Mouse (Mus musculus): ENCODE measurements around the gene Mcts2. TPM values are rescaled to one million over a fixed set of nuclear protein-coding genes. Genes with fewer than 3 reads are reported as not detected.

Mcts2 gene
- polyA plus RNA-seq, 1 experiment = 4.4 TPM

GRCm38 (mm10) chr2:152704811-152705370, 18.1 kb downstream of the Mcts2 start:
- H3K4me3 ChIP-seq (ENCODE audit: control insufficient read depth, insufficient read depth, low read length) = no peak overlapping the region
- no peak overlapping the region for H3K27ac ChIP-seq (ENCODE audit: control insufficient read depth, insufficient read depth, low read length)
- DNase-seq = no peak
- peaks cover 84% of the 10 kb centered on the region for H3K36me3 ChIP-seq (ENCODE audit: control insufficient read depth, insufficient read depth, low read length)
- TF ChIP-seq POLR2A (IDR thresholded peaks at IDR 0.05; ENCODE audit: control insufficient read depth, extremely low read depth, insufficient read depth, low read length, poor library complexity) (no peak), CTCF (IDR thresholded peaks at IDR 0.05; ENCODE audit: borderline replicate concordance, control insufficient read depth, extremely low read depth, insufficient read depth, low read length, poor library complexity) (no peak)
- H3K27me3 ChIP-seq (ENCODE audit: control insufficient read depth, insufficient read depth, low read length) = no peaks in the 10 kb centered on the region
- no peaks in the 10 kb centered on the region for H3K4me1 ChIP-seq (replicated peaks; ENCODE audit: control insufficient read depth, insufficient read depth, low read length)
- 96% methylated on average over 14 of the region's 14 CpGs for WGBS

- Histone ChIP-seq H3K36me3 (ENCODE audit: control insufficient read depth, insufficient read depth, low read length) (peaks cover 72% of the 10 kb centered on the region), H3K4me3 (ENCODE audit: control insufficient read depth, insufficient read depth, low read length) (no peak overlapping the region), H3K27me3 (ENCODE audit: control insufficient read depth, insufficient read depth, low read length) (no peaks in the 10 kb centered on the region), H3K27ac (ENCODE audit: control insufficient read depth, insufficient read depth, low read length) (no peak overlapping the region), H3K4me1 (replicated peaks; ENCODE audit: control insufficient read depth, insufficient read depth, low read length) (no peaks in the 10 kb centered on the region)
- DNase-seq = no peak
- TF ChIP-seq CTCF (IDR thresholded peaks at IDR 0.05; ENCODE audit: borderline replicate concordance, control insufficient read depth, extremely low read depth, insufficient read depth, low read length, poor library complexity) (no peak), POLR2A (IDR thresholded peaks at IDR 0.05; ENCODE audit: control insufficient read depth, extremely low read depth, insufficient read depth, low read length, poor library complexity) (no peak)
- WGBS = 96% methylated on average over 22 of the region's 22 CpGs
These were observed 19.2 kb downstream of the Mcts2 start for GRCm38 (mm10) chr2:152705993-152706571.

GRCm38 (mm10) chr2:152707186-152707585, 20.4 kb downstream of the Mcts2 start:
- no peak for DNase-seq
- H3K27me3 ChIP-seq (ENCODE audit: control insufficient read depth, insufficient read depth, low read length) = no peaks in the 10 kb centered on the region
- no peak overlapping the region for H3K27ac ChIP-seq (ENCODE audit: control insufficient read depth, insufficient read depth, low read length)
- peaks cover 61% of the 10 kb centered on the region for H3K36me3 ChIP-seq (ENCODE audit: control insufficient read depth, insufficient read depth, low read length)
- H3K4me3 ChIP-seq (ENCODE audit: control insufficient read depth, insufficient read depth, low read length) = no peak overlapping the region
- 90% methylated on average over 7 of the region's 7 CpGs for WGBS
- no peak for TF ChIP-seq CTCF (IDR thresholded peaks at IDR 0.05; ENCODE audit: borderline replicate concordance, control insufficient read depth, extremely low read depth, insufficient read depth, low read length, poor library complexity)
- no peak for TF ChIP-seq POLR2A (IDR thresholded peaks at IDR 0.05; ENCODE audit: control insufficient read depth, extremely low read depth, insufficient read depth, low read length, poor library complexity)
- H3K4me1 ChIP-seq (replicated peaks; ENCODE audit: control insufficient read depth, insufficient read depth, low read length) = no peaks in the 10 kb centered on the region

GRCm38 (mm10) chr2:152707627-152708026, 20.8 kb downstream of the Mcts2 start:
- Histone ChIP-seq H3K27ac (ENCODE audit: control insufficient read depth, insufficient read depth, low read length) (peak overlapping the region; percentile 16; the same call in 1 of the 2 replicates), H3K4me3 (ENCODE audit: control insufficient read depth, insufficient read depth, low read length) (no peak overlapping the region), H3K36me3 (ENCODE audit: control insufficient read depth, insufficient read depth, low read length) (peaks cover 56% of the 10 kb centered on the region), H3K27me3 (ENCODE audit: control insufficient read depth, insufficient read depth, low read length) (no peaks in the 10 kb centered on the region), H3K4me1 (replicated peaks; ENCODE audit: control insufficient read depth, insufficient read depth, low read length) (no peaks in the 10 kb centered on the region)
- TF ChIP-seq POLR2A (IDR thresholded peaks at IDR 0.05; ENCODE audit: control insufficient read depth, extremely low read depth, insufficient read depth, low read length, poor library complexity) (no peak), CTCF (IDR thresholded peaks at IDR 0.05; ENCODE audit: borderline replicate concordance, control insufficient read depth, extremely low read depth, insufficient read depth, low read length, poor library complexity) (no peak)
- 95% methylated on average over 31 of the region's 31 CpGs for WGBS
- DNase-seq = no peak

- TF ChIP-seq POLR2A (IDR thresholded peaks at IDR 0.05; ENCODE audit: control insufficient read depth, extremely low read depth, insufficient read depth, low read length, poor library complexity) (no peak), CTCF (IDR thresholded peaks at IDR 0.05; ENCODE audit: borderline replicate concordance, control insufficient read depth, extremely low read depth, insufficient read depth, low read length, poor library complexity) (no peak)
- 88% methylated on average over 5 of the region's 5 CpGs for WGBS
- no peaks in the 10 kb centered on the region for H3K4me1 ChIP-seq (replicated peaks; ENCODE audit: control insufficient read depth, insufficient read depth, low read length)
- no peaks in the 10 kb centered on the region for H3K27me3 ChIP-seq (ENCODE audit: control insufficient read depth, insufficient read depth, low read length)
- H3K4me3 ChIP-seq (ENCODE audit: control insufficient read depth, insufficient read depth, low read length) = no peak overlapping the region
- no peak for DNase-seq
- H3K27ac ChIP-seq (ENCODE audit: control insufficient read depth, insufficient read depth, low read length) = no peak overlapping the region
- peaks cover 43% of the 10 kb centered on the region for H3K36me3 ChIP-seq (ENCODE audit: control insufficient read depth, insufficient read depth, low read length)
These were observed 22.2 kb downstream of the Mcts2 start for GRCm38 (mm10) chr2:152709066-152709465.

GRCm38 (mm10) chr2:152716241-152716772, 29.5 kb downstream of the Mcts2 start:
- no peak for DNase-seq
- Histone ChIP-seq H3K4me3 (ENCODE audit: control insufficient read depth, insufficient read depth, low read length) (no peak overlapping the region), H3K36me3 (ENCODE audit: control insufficient read depth, insufficient read depth, low read length) (no peaks in the 10 kb centered on the region), H3K27me3 (ENCODE audit: control insufficient read depth, insufficient read depth, low read length) (no peaks in the 10 kb centered on the region), H3K27ac (ENCODE audit: control insufficient read depth, insufficient read depth, low read length) (no peak overlapping the region), H3K4me1 (replicated peaks; ENCODE audit: control insufficient read depth, insufficient read depth, low read length) (no peaks in the 10 kb centered on the region)
- WGBS = 91% methylated on average over 6 of the region's 6 CpGs
- TF ChIP-seq CTCF (IDR thresholded peaks at IDR 0.05; ENCODE audit: borderline replicate concordance, control insufficient read depth, extremely low read depth, insufficient read depth, low read length, poor library complexity) (no peak), POLR2A (IDR thresholded peaks at IDR 0.05; ENCODE audit: control insufficient read depth, extremely low read depth, insufficient read depth, low read length, poor library complexity) (no peak)

All from thymus, adult 2 months (tissue).